Mouse (Mus musculus) spleen, postnatal 4 days (tissue): Measurements from ENCODE around the gene Obox8.

ENCODE experiments used
- DNase-seq, 2 experiments: peaks; one replicate each; pipeline ENCODE4 v3.0.0; 2022; ENCODE audit warnings: low spot score in 2 of 2

Obox8 gene

GRCm38 (mm10) chr7:14333457-14333856, at the start of gene Obox8:
Gene Obox8, minus strand, starts transcription at chr7:14333557.
- DNase-seq, result no peak

- DNase-seq, result no peak
Observed at GRCm38 (mm10) chr7:14317209-14317608, 16.1 kb downstream of the Obox8 start.

- no peak for DNase-seq
Observed at GRCm38 (mm10) chr7:14308671-14309070, 24.7 kb downstream of the Obox8 start.

- no peak for DNase-seq
Observed at GRCm38 (mm10) chr7:14307571-14307970, 25.8 kb downstream of the Obox8 start.
